Mouse (Mus musculus) olfactory bulb, adult 2 months (tissue): ENCODE results near the gene Mta2.

Experiments
- CTCF ChIP-seq: fragments of 200-500 bp; IDR thresholded peaks from 2 replicates; pipeline ENCODE4 v1.5.1; 2012; ENCODE audit warnings: low read depth, mild to moderate bottlenecking, low read length, moderate library complexity; ENCODE audit not compliant: insufficient read depth
- POLR2A ChIP-seq: fragments of 200-500 bp; IDR thresholded peaks from 2 replicates; pipeline ENCODE4 v1.6.1; 2012; ENCODE audit warnings: mild to moderate bottlenecking, low read depth, low read length, moderate library complexity; ENCODE audit not compliant: insufficient read depth

- no peak for TF ChIP-seq POLR2A
- TF ChIP-seq CTCF: no peak
Measured at GRCm38 (mm10) chr19:8944062-8944461, 2.4 kb downstream of the Mta2 start.
